Mouse (Mus musculus) liver, embryonic 11.5 days (tissue): ENCODE measurements around the gene Slk. TPM values are rescaled to one million over a fixed set of nuclear protein-coding genes. Genes with fewer than 3 reads are reported as not detected.

Experiments
- ATAC-seq: fragments of 200-750 bp; cut with Nextera tagmentation; replicated peaks from 2 replicates; pipeline ENCODE4 v1.8.0; 2017; ENCODE audit warnings: moderate number of reproducible peaks, mild to moderate bottlenecking, moderate TSS enrichment, moderate library complexity; ENCODE audit not compliant: low FRiP score
- DNase-seq: peaks from one replicate; pipeline ENCODE4 v3.0.0-alpha.2; 2017; ENCODE audit warnings: low spot score
- H3K27ac ChIP-seq: fragments of 300-500 bp; sonication (generic); 2 replicates; pipeline ENCODE4 v1.5.1; 2014; ENCODE audit warnings: mild to moderate bottlenecking, low read depth, low read length, control low read depth
- H3K27me3 ChIP-seq: fragments of 300-500 bp; sonication (generic); replicated peaks from 2 replicates; pipeline ENCODE4 v1.6.1; 2014; ENCODE audit warnings: low read length, mixed read lengths; ENCODE audit not compliant: control insufficient read depth, insufficient read depth
- H3K36me3 ChIP-seq: fragments of 300-500 bp; sonication (generic); 2 replicates; pipeline ENCODE4 v1.6.1; 2014; ENCODE audit warnings: mild to moderate bottlenecking, low read length, moderate library complexity, mixed read lengths; ENCODE audit not compliant: control insufficient read depth, insufficient read depth
- H3K4me1 ChIP-seq: fragments of 300-500 bp; sonication (generic); replicated peaks from 2 replicates; pipeline ENCODE4 v1.6.1; 2014; ENCODE audit warnings: low read length, mixed read lengths; ENCODE audit not compliant: control insufficient read depth, insufficient read depth
- H3K4me2 ChIP-seq: fragments of 300-500 bp; sonication (generic); 2 replicates; pipeline ENCODE4 v1.6.1; 2014; ENCODE audit warnings: mild to moderate bottlenecking, control low read depth, moderate library complexity
- H3K4me3 ChIP-seq: fragments of 300-500 bp; sonication (generic); 2 replicates; pipeline ENCODE4 v1.5.1; 2014; ENCODE audit warnings: low read depth, low read length, control low read depth
- H3K9ac ChIP-seq: fragments of 300-500 bp; sonication (generic); 2 replicates; pipeline ENCODE4 v1.6.1; 2014; ENCODE audit warnings: low read depth, low read length, control low read depth
- H3K9me3 ChIP-seq: fragments of 300-500 bp; sonication (generic); 2 replicates; pipeline ENCODE4 v1.6.1; 2016; ENCODE audit warnings: low read length, inconsistent platforms, mixed read lengths; ENCODE audit not compliant: control insufficient read depth
- WGBS: fragments of 180-500 bp; shearing (Covaris S2); extraction: QIAGEN DNeasy Blood & Tissue Kit; methylation state at CpG from one replicate; pipeline ENCODE4 v1.1.7; 2014; 5-methylcytosine and 5-hydroxymethylcytosine counted together
- polyA plus RNA-seq: library from polyadenylated mRNA; unstranded; fragments of >200 nt; fragmentation: Nextera tagmentation; extraction: Ambion mirVana; gene quantifications from 2 replicates; pipeline ENCODE4 v1.2.1, GENCODE M21; 2014

The Slk gene
- polyA plus RNA-seq, 1 experiment from 2014 or later: 15.5 TPM

- H3K4me1 ChIP-seq: peaks cover 22% of the 10 kb centered on the region
- DNase-seq (no peak), ATAC-seq (no peak; the same call in 1 of the 2 replicates)
- peak overlapping the region; percentile 97 for H3K27ac ChIP-seq
- 13% methylated on average over 13 of the region's 13 CpGs for whole genome bisulfite sequencing
- H3K27me3 ChIP-seq: no peaks in the 10 kb centered on the region
- H3K36me3 ChIP-seq: no peaks in the 10 kb centered on the region
- H3K9me3 ChIP-seq: no peaks in the 10 kb centered on the region
- H3K4me3 ChIP-seq: peak overlapping the region; percentile 96
- peak overlapping the region; percentile 96 for H3K9ac ChIP-seq
- H3K4me2 ChIP-seq: peak overlapping the region; percentile 72
These were observed 775 bp upstream of the Slk start for GRCm38 (mm10) chr19:47578581-47579224.

DNA sequence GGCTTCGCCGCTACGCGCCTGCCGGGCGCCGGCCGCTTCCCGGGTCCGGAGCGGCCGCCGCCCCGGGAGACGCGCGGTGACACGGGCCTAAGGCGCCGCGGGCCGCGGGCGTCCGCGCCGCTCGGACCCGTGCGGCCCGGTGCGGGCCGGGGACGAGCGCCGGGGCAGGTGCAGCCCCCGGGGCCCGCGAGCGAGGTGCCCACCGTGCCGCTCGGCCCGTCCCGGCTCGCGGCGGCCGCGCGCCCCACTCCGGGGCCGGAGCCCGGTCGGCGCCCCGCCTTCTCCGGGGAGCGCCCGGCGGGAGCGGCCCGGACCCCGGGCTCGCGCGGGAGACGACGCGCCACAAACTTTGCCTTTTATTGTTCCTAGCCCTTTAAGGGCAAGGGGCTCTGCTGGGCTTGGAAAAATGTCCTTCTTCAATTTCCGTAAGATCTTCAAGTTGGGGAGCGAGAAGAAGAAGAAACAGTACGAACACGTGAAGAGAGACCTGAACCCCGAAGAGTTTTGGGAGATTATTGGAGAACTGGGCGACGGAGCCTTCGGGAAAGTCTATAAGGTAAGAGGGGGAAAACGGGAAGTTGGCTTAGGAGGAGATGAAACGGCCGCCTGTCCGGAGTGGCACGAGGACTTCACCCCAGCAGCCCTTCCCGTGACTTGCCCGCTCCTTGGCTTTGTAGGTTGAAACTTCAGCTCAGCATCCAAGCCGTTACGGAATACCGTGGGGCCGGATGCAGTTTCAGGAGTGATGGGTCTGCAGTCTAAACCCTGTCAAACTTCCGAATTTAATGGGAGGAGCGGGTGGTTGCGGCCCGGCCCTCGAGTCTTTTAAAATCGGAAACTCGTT, 532 bp downstream of the Slk start:
- peak; percentile 60 for DNase-seq
- H3K4me3 ChIP-seq: peak overlapping the region; percentile 96

GRCm38 (mm10) chr19:47585772-47586171, 6.3 kb downstream of the Slk start:
- no peak for ATAC-seq
- Histone ChIP-seq H3K4me2 (no peak overlapping the region), H3K4me3 (no peak overlapping the region), H3K9ac (no peak overlapping the region), H3K36me3 (no peaks in the 10 kb centered on the region), H3K9me3 (no peaks in the 10 kb centered on the region), H3K27ac (no peak overlapping the region), H3K27me3 (no peaks in the 10 kb centered on the region), H3K4me1 (peaks cover 28% of the 10 kb centered on the region)
- DNase-seq: no peak
- 94% methylated on average over 1 of the region's 1 CpGs for WGBS

More for the DNA sequence above, 532 bp downstream of the Slk start:
- no peaks in the 10 kb centered on the region for H3K9me3 ChIP-seq
- peak; percentile 68 for ATAC-seq
- H3K4me2 ChIP-seq: peak overlapping the region; percentile 72
- H3K9ac ChIP-seq: peak overlapping the region; percentile 96
- peak overlapping the region; percentile 97 for H3K27ac ChIP-seq
- no peaks in the 10 kb centered on the region for H3K27me3 ChIP-seq
- under 1% methylated on average over 77 of the region's 96 CpGs for WGBS
- H3K36me3 ChIP-seq: no peaks in the 10 kb centered on the region
- peaks cover 22% of the 10 kb centered on the region for H3K4me1 ChIP-seq

- H3K4me3 ChIP-seq: no peak overlapping the region
- peaks cover 17% of the 10 kb centered on the region for H3K4me1 ChIP-seq
- H3K36me3 ChIP-seq: no peaks in the 10 kb centered on the region
- H3K27ac ChIP-seq: no peak overlapping the region
- 89% methylated on average over 1 of the region's 1 CpGs for WGBS
- no peaks in the 10 kb centered on the region for H3K9me3 ChIP-seq
- H3K27me3 ChIP-seq: no peaks in the 10 kb centered on the region
- no peak for ATAC-seq
- no peak for DNase-seq
- H3K4me2 ChIP-seq: no peak overlapping the region
- no peak overlapping the region for H3K9ac ChIP-seq
These were observed 7.5 kb downstream of the Slk start for GRCm38 (mm10) chr19:47587009-47587408.

DNA sequence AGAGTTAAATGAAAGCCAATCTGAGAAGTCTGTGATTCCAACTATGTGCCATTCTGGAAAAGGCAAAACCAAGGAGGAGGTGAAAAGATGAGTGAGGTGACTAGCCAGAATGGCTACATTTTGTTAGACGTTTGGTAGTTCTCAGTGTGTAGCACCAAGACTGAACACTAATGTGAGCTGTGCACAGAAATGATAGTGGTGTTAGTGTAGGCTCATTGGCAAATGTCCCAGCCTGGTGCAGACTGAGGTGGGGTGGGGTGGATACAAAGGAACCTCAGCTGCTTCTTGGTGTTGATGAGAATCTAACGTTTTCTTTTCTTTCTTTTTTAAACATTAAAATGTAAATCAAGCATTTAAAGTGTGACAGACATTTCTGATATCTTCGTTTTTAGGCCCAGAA, 29.0 kb downstream of the Slk start:
- 62% methylated on average over 3 of the region's 3 CpGs for WGBS
- Histone ChIP-seq H3K27ac (no peak overlapping the region), H3K27me3 (no peaks in the 10 kb centered on the region), H3K4me2 (no peak overlapping the region), H3K4me3 (no peak overlapping the region), H3K36me3 (peaks cover 8% of the 10 kb centered on the region; the same call in 1 of the 2 replicates), H3K9ac (no peak overlapping the region), H3K4me1 (no peaks in the 10 kb centered on the region), H3K9me3 (no peaks in the 10 kb centered on the region)
- ATAC-seq: no peak
- no peak for DNase-seq

DNA sequence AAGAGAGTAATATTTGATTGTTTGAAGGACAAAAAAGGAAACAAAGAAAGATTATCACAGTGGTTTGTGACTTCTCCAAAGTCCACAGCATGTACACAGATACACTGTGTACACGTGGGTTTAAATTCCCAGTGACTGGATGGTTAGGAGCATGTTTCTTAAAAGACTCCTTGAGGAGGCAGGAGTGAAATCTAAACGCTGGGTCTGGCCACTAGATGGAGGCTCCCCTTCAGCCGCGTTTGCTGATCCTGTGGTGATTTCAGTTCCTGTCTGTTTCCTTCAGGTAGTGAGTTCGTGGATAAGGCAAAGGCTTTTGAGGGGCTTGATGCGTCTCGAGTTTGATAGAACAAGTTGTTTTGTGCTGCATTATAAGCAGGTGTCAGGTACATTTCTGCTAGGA, 34.0 kb downstream of the Slk start:
- WGBS: 58% methylated on average over 7 of the region's 7 CpGs
- Histone ChIP-seq H3K9ac (no peak overlapping the region), H3K4me2 (no peak overlapping the region), H3K27me3 (no peaks in the 10 kb centered on the region), H3K27ac (no peak overlapping the region), H3K4me1 (no peaks in the 10 kb centered on the region), H3K4me3 (no peak overlapping the region), H3K36me3 (peaks cover 11% of the 10 kb centered on the region; the same call in 1 of the 2 replicates), H3K9me3 (no peaks in the 10 kb centered on the region)
- ATAC-seq (no peak), DNase-seq (no peak)

DNA sequence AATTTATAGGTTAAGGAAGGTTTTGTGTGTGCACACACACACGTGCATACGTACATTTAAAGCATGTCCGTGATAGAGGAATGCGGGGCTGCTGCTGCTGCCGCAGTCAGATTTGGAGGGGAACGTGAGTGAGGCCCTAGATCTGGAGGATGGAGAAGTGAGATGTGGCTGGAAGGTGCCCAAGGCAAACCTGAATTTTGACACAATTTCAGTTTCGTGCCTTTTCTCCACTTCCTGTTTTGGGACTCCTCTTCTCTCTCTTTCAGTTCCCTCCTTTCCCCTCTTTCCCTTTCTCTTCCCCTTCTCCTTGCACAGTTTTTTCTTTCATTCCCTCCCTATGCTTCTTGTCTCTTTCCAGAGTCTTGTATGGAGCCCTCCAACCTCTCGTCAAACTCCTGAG, 42.0 kb downstream of the Slk start:
- WGBS: 81% methylated on average over 8 of the region's 8 CpGs
- no peak overlapping the region for H3K9ac ChIP-seq
- no peak for DNase-seq
- no peak overlapping the region for H3K4me2 ChIP-seq
- no peaks in the 10 kb centered on the region for H3K27me3 ChIP-seq
- H3K4me1 ChIP-seq: no peaks in the 10 kb centered on the region
- H3K9me3 ChIP-seq: no peaks in the 10 kb centered on the region
- H3K27ac ChIP-seq: no peak overlapping the region
- ATAC-seq: no peak
- H3K36me3 ChIP-seq: peaks cover 25% of the 10 kb centered on the region
- H3K4me3 ChIP-seq: no peak overlapping the region

GRCm38 (mm10) chr19:47624940-47625711, 45.6 kb downstream of the Slk start:
- DNase-seq: no peak
- no peak overlapping the region for H3K4me3 ChIP-seq
- no peak for ATAC-seq
- H3K9ac ChIP-seq: no peak overlapping the region
- H3K27me3 ChIP-seq: no peaks in the 10 kb centered on the region
- no peaks in the 10 kb centered on the region for H3K4me1 ChIP-seq
- no peak overlapping the region for H3K27ac ChIP-seq
- H3K9me3 ChIP-seq: no peaks in the 10 kb centered on the region
- 79% methylated on average over 10 of the region's 10 CpGs for WGBS
- no peak overlapping the region for H3K4me2 ChIP-seq
- peaks cover 27% of the 10 kb centered on the region for H3K36me3 ChIP-seq
